Mouse (Mus musculus): ENCODE measurements at regions not wholly inside any gene's neighbourhood (a gene's known extent, or its start where the extent isn't known, plus 50 kb on each side); places are given as distances from the start of the nearest gene placed in this dataset.

GRCm38 (mm10) chr14:81037635-81038034 is 1053.8 kb downstream of the Olfm4 start:
- Histone ChIP-seq H3K4me1 (no peaks in the 10 kb centered on the region), H3K9me3 (replicated peaks) (no peaks in the 10 kb centered on the region), H3K4me3 (no peak overlapping the region), H3K27me3 (no peaks in the 10 kb centered on the region), H3K36me3 (ENCODE audit: poor library complexity, severe bottlenecking) (no peaks in the 10 kb centered on the region), H3K27ac (no peak overlapping the region), H3K4me2 (no peak overlapping the region), H3K9ac (no peak overlapping the region)
- no peak for ATAC-seq
- 78% methylated on average over 2 of the region's 2 CpGs for WGBS

GRCm38 (mm10) chr14:81038045-81038444 is 1054.2 kb downstream of the Olfm4 start:
- Histone ChIP-seq H3K27me3 (no peaks in the 10 kb centered on the region), H3K9me3 (replicated peaks) (no peaks in the 10 kb centered on the region), H3K4me3 (no peak overlapping the region), H3K4me1 (no peaks in the 10 kb centered on the region), H3K4me2 (no peak overlapping the region), H3K27ac (no peak overlapping the region), H3K9ac (no peak overlapping the region), H3K36me3 (ENCODE audit: poor library complexity, severe bottlenecking) (no peaks in the 10 kb centered on the region)
- no peak for ATAC-seq
- WGBS = 85% methylated on average over 3 of the region's 3 CpGs

All from forebrain, embryonic 13.5 days (tissue).